Mouse (Mus musculus) ES-E14 (cell line): Measurements from ENCODE around the gene 4930518I15Rik.

Experiments used
- CHD2 ChIP-seq: IDR thresholded peaks from 2 replicates; pipeline ENCODE4 v1.6.1; 2014; ENCODE audit warnings: mild to moderate bottlenecking, low read depth, low read length, inconsistent platforms
- MAFK ChIP-seq: IDR thresholded peaks from 2 replicates; pipeline ENCODE4 v1.6.1; 2014; ENCODE audit warnings: mild to moderate bottlenecking, low read depth, low read length, inconsistent platforms; ENCODE audit not compliant: insufficient read depth
- ZC3H11A ChIP-seq: IDR thresholded peaks from 2 replicates; pipeline ENCODE4 v1.6.1; 2012; ENCODE audit warnings: low read depth, mild to moderate bottlenecking, inconsistent platforms, low read length, borderline replicate concordance

- no peak for TF ChIP-seq ZC3H11A
- TF ChIP-seq CHD2: no peak
- no peak for TF ChIP-seq MAFK
Measured at GRCm38 (mm10) chr2:156834336-156834735, 23.4 kb downstream of the 4930518I15Rik start.
